Mouse (Mus musculus) G1E (cell line): ENCODE measurements around the gene Gramd1c. TPM values are rescaled to one million over a fixed set of nuclear protein-coding genes. Genes with fewer than 3 reads are reported as not detected.
A peak's percentile ranks its signal among the peaks of the same experiment; 100 is the strongest.

Source experiments
- ATAC-seq: 2 replicates; pipeline ENCODE4 v1.8.0; 2016; ENCODE audit warnings: mild to moderate bottlenecking; ENCODE audit not compliant: insufficient number of reproducible peaks, poor library complexity, low FRiP score, severe bottlenecking; ENCODE audit errors: extremely low read depth
- DNase-seq: peaks from one replicate; pipeline ENCODE4 v3.0.0; 2012; ENCODE audit warnings: low spot score
- H3K27me3 ChIP-seq: 2 replicates; pipeline ENCODE4 v1.6.1; 2012; ENCODE audit warnings: mild to moderate bottlenecking, low read length, inconsistent platforms; ENCODE audit not compliant: insufficient read depth
- H3K36me3 ChIP-seq: replicated peaks from 2 replicates; pipeline ENCODE3; 2012; ENCODE audit warnings: mild to moderate bottlenecking, inconsistent platforms
- H3K4me1 ChIP-seq: 2 replicates; pipeline ENCODE4 v1.6.1; 2012; ENCODE audit warnings: low read depth, low read length, inconsistent platforms, mixed read lengths; ENCODE audit not compliant: insufficient read depth
- H3K4me3 ChIP-seq: 2 replicates; pipeline ENCODE4 v1.5.1; 2012; ENCODE audit warnings: low read depth, mild to moderate bottlenecking, inconsistent platforms, low read length, moderate library complexity, mixed read lengths
- H3K9me3 ChIP-seq: replicated peaks from 2 replicates; pipeline ENCODE4 v1.6.1; 2012; ENCODE audit warnings: inconsistent platforms
- CTCF ChIP-seq: IDR thresholded peaks from 2 replicates; pipeline ENCODE4 v1.5.1; 2012; ENCODE audit warnings: low read depth, low read length, inconsistent platforms, mixed read lengths
- GATA1 ChIP-seq: IDR thresholded peaks from 2 replicates; pipeline ENCODE4 v1.6.1; 2012; ENCODE audit warnings: borderline replicate concordance, low read length, inconsistent platforms, mixed read lengths
- GATA2 ChIP-seq: IDR thresholded peaks from 2 replicates; pipeline ENCODE4 v1.6.1; 2012; ENCODE audit warnings: low read depth, low read length, inconsistent platforms, borderline replicate concordance
- POLR2AphosphoS5 ChIP-seq: IDR thresholded peaks from 2 replicates; pipeline ENCODE4 v1.6.1; 2012; ENCODE audit warnings: low read depth, low read length, inconsistent platforms; ENCODE audit not compliant: insufficient replicate concordance
- TAL1 ChIP-seq: conservative IDR thresholded peaks from 2 replicates; pipeline ENCODE4 v1.6.1; 2012; ENCODE audit warnings: low read depth, low read length, inconsistent platforms, mixed read lengths
- polyA plus RNA-seq: library from polyadenylated mRNA; stranded (reverse); fragments of >175 nt; gene quantifications from 2 replicates; pipeline ENCODE4 v1.2.3, GENCODE M21; 2012
- total RNA-seq, 2 experiments: library from RNA; stranded (forward) in 1 of 2; stranded (reverse) in 1 of 2; fragments of 200-1000 nt in 1 of 2; fragments of >200 nt in 1 of 2; fragmentation: Nextera tagmentation in 1 of 2; gene quantifications; 2 replicates each; pipeline ENCODE4 v1.2.3; 2014 to 2017

Gramd1c gene
- total and polyA plus RNA-seq, 3 experiments: 0.10 to 11.2 (median 1.4) TPM

GRCm38 (mm10) chr16:44053265-44053664 lies 9.9 kb downstream of the Gramd1c start:
- DNase-seq (no peak), ATAC-seq (no peak)
- peaks cover 3% of the 10 kb centered on the region for H3K27me3 ChIP-seq
- H3K4me3 ChIP-seq: no peak overlapping the region
- H3K36me3 ChIP-seq: no peaks in the 10 kb centered on the region
- TF ChIP-seq TAL1: no peak
- TF ChIP-seq GATA2: no peak
- no peak for TF ChIP-seq CTCF
- TF ChIP-seq POLR2AphosphoS5: no peak
- TF ChIP-seq GATA1: no peak
- H3K9me3 ChIP-seq: no peaks in the 10 kb centered on the region
- H3K4me1 ChIP-seq: no peaks in the 10 kb centered on the region

GRCm38 (mm10) chr16:44052390-44052789 lies 10.8 kb downstream of the Gramd1c start:
- Histone ChIP-seq H3K4me1 (no peaks in the 10 kb centered on the region), H3K36me3 (no peaks in the 10 kb centered on the region), H3K27me3 (peaks cover 5% of the 10 kb centered on the region), H3K4me3 (no peak overlapping the region), H3K9me3 (no peaks in the 10 kb centered on the region)
- ATAC-seq (no peak), DNase-seq (no peak)
- TF ChIP-seq TAL1 (no peak), POLR2AphosphoS5 (no peak), GATA2 (no peak), CTCF (no peak), GATA1 (no peak)

- Histone ChIP-seq H3K4me3 (no peak overlapping the region), H3K9me3 (no peaks in the 10 kb centered on the region), H3K4me1 (no peaks in the 10 kb centered on the region), H3K27me3 (peaks cover 7% of the 10 kb centered on the region), H3K36me3 (no peaks in the 10 kb centered on the region)
- no peak for DNase-seq
- no peak for TF ChIP-seq TAL1
- TF ChIP-seq GATA2: no peak
- no peak for TF ChIP-seq CTCF
- TF ChIP-seq POLR2AphosphoS5: no peak
- TF ChIP-seq GATA1: no peak
- no peak for ATAC-seq
Measured at GRCm38 (mm10) chr16:44050139-44050538, 13.0 kb downstream of the Gramd1c start.

- Histone ChIP-seq H3K4me3 (no peak overlapping the region), H3K27me3 (no peaks in the 10 kb centered on the region), H3K4me1 (no peaks in the 10 kb centered on the region), H3K9me3 (no peaks in the 10 kb centered on the region), H3K36me3 (no peaks in the 10 kb centered on the region)
- TF ChIP-seq CTCF (0 out of 2 replicates have a peak, but pooled peaks have one; percentile 8), TAL1 (no peak), POLR2AphosphoS5 (no peak), GATA2 (no peak), GATA1 (no peak)
- no peak for DNase-seq
- ATAC-seq: no peak
Measured at GRCm38 (mm10) chr16:44039112-44039511, 24.0 kb downstream of the Gramd1c start.

- no peaks in the 10 kb centered on the region for H3K4me1 ChIP-seq
- TF ChIP-seq GATA2 (no peak), GATA1 (no peak), POLR2AphosphoS5 (no peak), TAL1 (no peak), CTCF (no peak)
- H3K27me3 ChIP-seq: no peaks in the 10 kb centered on the region
- no peak overlapping the region for H3K4me3 ChIP-seq
- no peak for ATAC-seq
- no peaks in the 10 kb centered on the region for H3K36me3 ChIP-seq
- H3K9me3 ChIP-seq: no peaks in the 10 kb centered on the region
- DNase-seq: no peak
Measured at GRCm38 (mm10) chr16:44035221-44035620, 27.9 kb downstream of the Gramd1c start.

GRCm38 (mm10) chr16:44033365-44033764 lies 29.8 kb downstream of the Gramd1c start:
- Histone ChIP-seq H3K9me3 (no peaks in the 10 kb centered on the region), H3K36me3 (no peaks in the 10 kb centered on the region), H3K27me3 (no peaks in the 10 kb centered on the region), H3K4me3 (no peak overlapping the region), H3K4me1 (no peaks in the 10 kb centered on the region)
- TF ChIP-seq CTCF (no peak), GATA1 (no peak), POLR2AphosphoS5 (no peak), TAL1 (no peak)
- DNase-seq (no peak), ATAC-seq (no peak)

- ATAC-seq (peak; percentile 30; the same call in 1 of the 2 replicates), DNase-seq (no peak)
- H3K36me3 ChIP-seq: no peaks in the 10 kb centered on the region
- H3K27me3 ChIP-seq: peaks cover 5% of the 10 kb centered on the region; the same call in 1 of the 2 replicates
- peaks cover 5% of the 10 kb centered on the region; the same call in 1 of the 2 replicates for H3K4me1 ChIP-seq
- H3K4me3 ChIP-seq: no peak overlapping the region
- TF ChIP-seq TAL1 (no peak), POLR2AphosphoS5 (no peak), GATA2 (no peak), GATA1 (no peak)
- no peaks in the 10 kb centered on the region for H3K9me3 ChIP-seq
Measured at GRCm38 (mm10) chr16:44029273-44029672, 33.9 kb downstream of the Gramd1c start.
